In genomic region chr3:101836532-101836931, GRCm38 (mm10) we compare ENCODE assay signal across 8 mouse cellular contexts. TPM values are rescaled to one million over a fixed set of nuclear protein-coding genes. Genes with fewer than 3 reads are reported as not detected.
A peak's percentile ranks its signal among the peaks of the same experiment; 100 is the strongest.
DNase-seq lines count a peak whose midpoint lies in the region; ATAC-seq lines count a peak whose summit lies in the region.

No protein-coding gene starts in this region.

- H3K4me1 ChIP-seq in heart, embryonic 16.5 days (ENCODE audit: control insufficient read depth, insufficient read depth, low read length) = peaks cover 11% of the 10 kb centered on the region
- no peaks in the 10 kb centered on the region; the same call in 1 of the 2 replicates for H3K4me1 ChIP-seq in embryonic facial prominence, embryonic 11.5 days (ENCODE audit: control insufficient read depth, insufficient read depth, low read length)
- peaks cover 18% of the 10 kb centered on the region for H3K4me1 ChIP-seq in intestine, embryonic 14.5 days (replicated peaks; ENCODE audit: control insufficient read depth, insufficient read depth, low read length)
- H3K4me1 ChIP-seq in midbrain, embryonic 14.5 days (ENCODE audit: control insufficient read depth, insufficient read depth, low read length) = peaks cover 10% of the 10 kb centered on the region

- H3K27me3 ChIP-seq in heart, embryonic 16.5 days (ENCODE audit: control insufficient read depth, insufficient read depth, low read length) = no peaks in the 10 kb centered on the region
- H3K27me3 ChIP-seq in embryonic facial prominence, embryonic 11.5 days (ENCODE audit: control insufficient read depth, insufficient read depth, low read length) = no peaks in the 10 kb centered on the region
- no peaks in the 10 kb centered on the region for H3K27me3 ChIP-seq in intestine, embryonic 14.5 days (replicated peaks; ENCODE audit: control insufficient read depth, insufficient read depth, low read length)
- no peaks in the 10 kb centered on the region for H3K27me3 ChIP-seq in midbrain, embryonic 14.5 days (ENCODE audit: control insufficient read depth, insufficient read depth, low read length)

- no peaks in the 10 kb centered on the region for H3K36me3 ChIP-seq in heart, embryonic 16.5 days (ENCODE audit: control insufficient read depth, insufficient read depth)
- no peaks in the 10 kb centered on the region for H3K36me3 ChIP-seq in embryonic facial prominence, embryonic 11.5 days (replicated peaks; ENCODE audit: control insufficient read depth, insufficient read depth, low read depth, low read length)
- no peaks in the 10 kb centered on the region for H3K36me3 ChIP-seq in intestine, embryonic 14.5 days (ENCODE audit: control insufficient read depth, insufficient read depth, low read length)
- H3K36me3 ChIP-seq in midbrain, embryonic 14.5 days (ENCODE audit: control insufficient read depth, insufficient read depth, low read length) = no peaks in the 10 kb centered on the region

- WGBS in heart, embryonic 16.5 days = 72% methylated on average over 5 of the region's 5 CpGs
- WGBS in embryonic facial prominence, embryonic 11.5 days = 71% methylated on average over 5 of the region's 5 CpGs
- WGBS in intestine, embryonic 14.5 days = 72% methylated on average over 5 of the region's 5 CpGs
- 67% methylated on average over 5 of the region's 5 CpGs for WGBS in midbrain, embryonic 14.5 days

- H3K4me3 ChIP-seq in heart, embryonic 16.5 days (ENCODE audit: low read length) = peak overlapping the region; percentile 23
- no peak overlapping the region for H3K4me3 ChIP-seq in embryonic facial prominence, embryonic 11.5 days (ENCODE audit: low read depth, low read length)
- H3K4me3 ChIP-seq in intestine, embryonic 14.5 days (ENCODE audit: low read depth, low read length) = peak overlapping the region; percentile 29; the same call in 1 of the 2 replicates
- no peak overlapping the region for H3K4me3 ChIP-seq in midbrain, embryonic 14.5 days (replicated peaks; ENCODE audit: low read depth, low read length)

- H3K27ac ChIP-seq in heart, embryonic 16.5 days (ENCODE audit: low read length) = no peak overlapping the region; the same call in 1 of the 2 replicates
- no peak overlapping the region for H3K27ac ChIP-seq in embryonic facial prominence, embryonic 11.5 days (replicated peaks; ENCODE audit: low read depth, low read length)
- H3K27ac ChIP-seq in intestine, embryonic 14.5 days (ENCODE audit: low read depth) = no peak overlapping the region
- no peak overlapping the region for H3K27ac ChIP-seq in midbrain, embryonic 14.5 days (replicated peaks; ENCODE audit: low read depth, low read length)

- H3K9ac ChIP-seq in heart, embryonic 16.5 days (ENCODE audit: low read length) = no peak overlapping the region; the same call in 1 of the 2 replicates
- no peak overlapping the region for H3K9ac ChIP-seq in embryonic facial prominence, embryonic 11.5 days (replicated peaks; ENCODE audit: low read length)
- no peak overlapping the region for H3K9ac ChIP-seq in intestine, embryonic 14.5 days (ENCODE audit: low read length)
- H3K9ac ChIP-seq in midbrain, embryonic 14.5 days (replicated peaks; ENCODE audit: low read length) = peak overlapping the region; percentile 30; the same call in 1 of the 2 replicates

- no peak for ATAC-seq in heart, embryonic 16.5 days (replicated peaks; ENCODE audit: extremely low read depth, insufficient read depth, low FRiP score)
- ATAC-seq in embryonic facial prominence, embryonic 11.5 days (replicated peaks; ENCODE audit: insufficient number of reproducible peaks, low FRiP score, low TSS enrichment, low read depth) = no peak
- no peak for ATAC-seq in intestine, embryonic 14.5 days (replicated peaks; ENCODE audit: low FRiP score, low TSS enrichment, low read depth)
- no peak; the same call in 1 of the 2 replicates for ATAC-seq in midbrain, embryonic 14.5 days (ENCODE audit: low FRiP score, low TSS enrichment)

- no peak for DNase-seq in heart, postnatal 25 days (ENCODE audit: low spot score)
- no peak for DNase-seq in embryonic facial prominence, embryonic 11.5 days (ENCODE audit: low spot score)
- DNase-seq in intestine, embryonic 14.5 days (ENCODE audit: low spot score) = no peak
- DNase-seq in midbrain, embryonic 14.5 days = no peak
- DNase-seq in spleen, postnatal 10 days (ENCODE audit: low spot score in 2 of 2) = no peak
- DNase-seq in left cerebral cortex, adult 9 months (ENCODE audit: low spot score in 2 of 2) = no peak
- no peak for DNase-seq in thymus, postnatal 4 days

- H3K4me2 ChIP-seq in heart, embryonic 16.5 days (ENCODE audit: low read depth, low read length) = peak overlapping the region; percentile 65
- H3K4me2 ChIP-seq in embryonic facial prominence, embryonic 11.5 days (ENCODE audit: low read depth, low read length) = peak overlapping the region; percentile 21; the same call in 1 of the 2 replicates
- H3K4me2 ChIP-seq in intestine, embryonic 14.5 days (ENCODE audit: low read length) = peak overlapping the region; percentile 53
- H3K4me2 ChIP-seq in midbrain, embryonic 14.5 days (ENCODE audit: low read length) = peak overlapping the region; percentile 42

- intact Hi-C loops in heart, postnatal 25 days (cut with DNase I) = no loop called here

- no peaks in the 10 kb centered on the region; the same call in 1 of the 2 replicates for H3K9me3 ChIP-seq in heart, embryonic 16.5 days (replicated peaks; ENCODE audit: control insufficient read depth, low read length)
- no peaks in the 10 kb centered on the region for H3K9me3 ChIP-seq in embryonic facial prominence, embryonic 11.5 days (replicated peaks; ENCODE audit: control insufficient read depth, low read length)
- no peaks in the 10 kb centered on the region for H3K9me3 ChIP-seq in intestine, embryonic 14.5 days (ENCODE audit: control insufficient read depth, low read length)
- no peaks in the 10 kb centered on the region for H3K9me3 ChIP-seq in midbrain, embryonic 14.5 days (ENCODE audit: control insufficient read depth, low read length)

RNA-seq across cellular contexts. Expression of gene Mab21l3, which starts 12.2 kb away (rescaled TPM):
- 0.29 and 0.38 TPM in 2 replicates for polyA plus RNA-seq in heart, embryonic 16.5 days (2015; fragmentation: Nextera tagmentation; extraction: Ambion mirVana)
- under 1 TPM in 1 of 2 experiments, not detected in 1; 0.08 TPM for total RNA-seq in heart, postnatal 25 days (2021)
- polyA plus RNA-seq in embryonic facial prominence, embryonic 11.5 days (2014; fragmentation: Nextera tagmentation; extraction: Ambion mirVana) = 0.40 and 1.00 TPM in 2 replicates
- polyA plus RNA-seq in intestine, embryonic 14.5 days (2014; fragmentation: Nextera tagmentation; extraction: Ambion mirVana) = 3.2 TPM in 2 replicates
- polyA plus RNA-seq in midbrain, embryonic 14.5 days (2014; fragmentation: Nextera tagmentation; extraction: Ambion mirVana) = 0.23 TPM in 1 of 2 replicates, not detected in the other

Comparison
In these comparisons a context has a peak if more than half of its experiments do, and no peak if none do; other contexts are left out.
1. H3K4me3 ChIP-seq: peak in heart, embryonic 16.5 days (single experiment) and intestine, embryonic 14.5 days (single experiment); none in embryonic facial prominence, embryonic 11.5 days (single experiment) and midbrain, embryonic 14.5 days (single experiment).
2. Peak in every context shown above with its lines, with median percentiles within 50 percentile points of each other: H3K4me2 ChIP-seq.